16 mouse cellular contexts compared by ENCODE assay signal in the genomic region with DNA sequence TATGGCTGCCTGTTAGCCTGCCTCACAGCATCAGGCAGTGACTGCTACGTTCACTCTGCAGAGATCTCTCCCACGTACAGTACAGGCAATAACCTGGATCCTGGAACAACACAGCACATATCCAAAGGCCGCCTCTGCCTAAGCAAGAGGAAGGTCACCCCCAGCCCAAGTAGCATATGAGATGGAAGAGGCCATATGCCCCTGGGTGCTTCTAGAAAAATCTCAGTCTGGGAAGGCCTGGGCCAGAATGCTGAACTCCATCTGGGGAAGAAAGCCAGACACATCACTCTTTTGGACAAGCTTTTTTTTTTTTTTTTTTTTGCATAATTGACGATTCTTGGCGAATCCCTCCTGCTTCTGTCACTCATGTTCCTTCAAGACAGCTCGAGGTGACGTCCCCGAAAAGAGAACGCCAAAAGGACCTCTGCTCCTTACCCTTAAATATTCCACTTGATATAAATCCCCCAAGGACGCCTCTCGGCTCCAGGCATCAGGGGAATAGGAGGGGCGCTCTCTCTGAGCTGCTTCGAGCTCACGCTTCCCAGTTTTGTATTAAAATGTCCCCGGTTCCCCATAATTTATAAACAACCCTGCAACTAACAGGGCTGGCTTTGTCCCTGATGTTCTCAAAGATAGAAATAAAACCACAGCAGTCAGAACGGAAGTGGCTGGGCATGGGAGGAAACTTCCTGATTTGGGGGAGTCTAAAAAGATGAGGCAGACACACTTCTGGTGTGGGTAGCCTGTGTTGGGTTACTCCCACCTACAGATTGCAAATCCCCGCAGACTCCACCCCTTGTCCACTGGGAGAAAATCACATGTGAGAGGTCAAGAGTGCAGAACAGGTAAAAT.
DNase-seq lines count a peak whose midpoint lies in the region; ATAC-seq and TF ChIP-seq lines count a peak whose summit lies in the region.
"Had no signal": no experiment of that assay in that cellular context is flagged by ENCODE, and none has a peak within 500 bp of the region (broad histone marks: within the 10 kb centered on the region; RNA-seq: fewer than 3 reads in every experiment).

No protein-coding gene starts in this region.

- no peak overlapping the region for H3K27ac ChIP-seq in kidney, adult 2 months (ENCODE audit: insufficient read depth, low read depth, low read length)
- H3K27ac ChIP-seq in kidney, embryonic 14.5 days (ENCODE audit: low read depth, low read length) = no peak overlapping the region
- H3K27ac ChIP-seq: liver, embryonic 14.5 days; neural tube, embryonic 13.5 days had no signal

- no peak for TF ChIP-seq POLR2A in kidney, adult 2 months (IDR thresholded peaks at IDR 0.05; ENCODE audit: low read depth, low read length)

- no peak overlapping the region for H3K9ac ChIP-seq in kidney, embryonic 14.5 days (ENCODE audit: low read depth, low read length)
- H3K9ac ChIP-seq: liver, embryonic 14.5 days; neural tube, embryonic 13.5 days had no signal

- WGBS in kidney, adult 2 months = 54% methylated on average over 17 of the region's 17 CpGs
- 58% methylated on average over 17 of the region's 17 CpGs for whole genome bisulfite sequencing in kidney, embryonic 14.5 days

- H3K4me3 ChIP-seq in kidney, adult 2 months (ENCODE audit: insufficient read depth, low read depth, low read length) = no peak overlapping the region
- H3K4me3 ChIP-seq in kidney, embryonic 14.5 days (ENCODE audit: low read length) = no peak overlapping the region
- H3K4me3 ChIP-seq: megakaryocyte, embryonic 14.5 days; neural tube, embryonic 13.5 days had no signal

- ATAC-seq in kidney, embryonic 14.5 days (ENCODE audit: low FRiP score, low TSS enrichment) = no peak
- ATAC-seq in granulocyte monocyte progenitor cell, adult 5-6 weeks (replicated peaks; ENCODE audit: poor library complexity, severe bottlenecking) = peak; percentile 40
- no peak for ATAC-seq in activated CD4-positive, CD25-positive, alpha-beta regulatory T cell, adult 4 months

- H3K9me3 ChIP-seq in kidney, embryonic 14.5 days (ENCODE audit: control insufficient read depth, low read length) = no peaks in the 10 kb centered on the region
- H3K9me3 ChIP-seq: neural tube, embryonic 13.5 days had no signal

- no peaks in the 10 kb centered on the region for H3K36me3 ChIP-seq in kidney, adult 2 months (ENCODE audit: control insufficient read depth, insufficient read depth, low read length)
- H3K36me3 ChIP-seq in kidney, embryonic 14.5 days (ENCODE audit: control insufficient read depth, insufficient read depth, low read length) = no peaks in the 10 kb centered on the region
- H3K36me3 ChIP-seq in splenic B cell, adult 2 months (ENCODE audit: control insufficient read depth, insufficient read depth, low read length, poor library complexity, severe bottlenecking) = no peaks in the 10 kb centered on the region
- H3K36me3 ChIP-seq: neural tube, embryonic 13.5 days had no signal

- H3K4me2 ChIP-seq in kidney, embryonic 14.5 days (replicated peaks; ENCODE audit: low read depth, low read length) = no peak overlapping the region
- H3K4me2 ChIP-seq: neural tube, embryonic 13.5 days had no signal

- H3K27me3 ChIP-seq in kidney, adult 2 months (replicated peaks; ENCODE audit: control insufficient read depth, insufficient read depth, low read length) = no peaks in the 10 kb centered on the region
- H3K27me3 ChIP-seq in kidney, embryonic 14.5 days (ENCODE audit: control insufficient read depth, insufficient read depth, low read length) = no peaks in the 10 kb centered on the region
- no peaks in the 10 kb centered on the region for H3K27me3 ChIP-seq in splenic B cell, adult 2 months (ENCODE audit: control insufficient read depth, insufficient read depth, low read length, poor library complexity, severe bottlenecking)
- H3K27me3 ChIP-seq: CH12.LX had no signal

- TF ChIP-seq CTCF in kidney, adult 2 months (conservative IDR thresholded peaks at IDR 0.05; ENCODE audit: insufficient read depth, insufficient read length, low read depth, low read length) = no peak

- peak; percentile 8 for DNase-seq in kidney, adult 2 months
- DNase-seq in spleen, postnatal 36 days (ENCODE audit: low spot score in 2 of 2) = peak; percentile 38 to 42
- no peak for DNase-seq in spleen, postnatal 14 days (ENCODE audit: low spot score in 2 of 2)
- peak; percentile 28 for DNase-seq in splenic B cell, adult 2 months (ENCODE audit: low read depth, low spot score)
- no peak for DNase-seq in left cerebral cortex, adult 9 months (ENCODE audit: low spot score in 2 of 2)
- DNase-seq: adrenal gland, postnatal 36 days; cerebellum, postnatal 10 days; layer of hippocampus, postnatal 36 days; thymus, postnatal 14 days had no signal

- no peaks in the 10 kb centered on the region for H3K4me1 ChIP-seq in kidney, adult 2 months (ENCODE audit: control insufficient read depth, insufficient read depth, low read length)
- H3K4me1 ChIP-seq in kidney, embryonic 14.5 days (ENCODE audit: control insufficient read depth, insufficient read depth, low read length) = no peaks in the 10 kb centered on the region
- H3K4me1 ChIP-seq: megakaryocyte, embryonic 14.5 days had no signal

Comparison
In these comparisons a context has a peak if more than half of its experiments do, and no peak if none do; other contexts are left out.
1. DNase-seq: peak in kidney, adult 2 months (single experiment), spleen, postnatal 36 days (2 of 2) and splenic B cell, adult 2 months (single experiment); none in spleen, postnatal 14 days (0 of 2) and left cerebral cortex, adult 9 months (0 of 2).